Mouse (Mus musculus) common myeloid progenitor, adult 5-6 weeks (primary cell): ENCODE results near the gene Npcd. TPM values are rescaled to one million over a fixed set of nuclear protein-coding genes. Genes with fewer than 3 reads are reported as not detected.

Experiments
- ATAC-seq: replicated peaks from 2 replicates; pipeline ENCODE4 v1.8.0; 2016; ENCODE audit warnings: low read depth, mild to moderate bottlenecking, moderate TSS enrichment, inconsistent platforms; ENCODE audit not compliant: poor library complexity, severe bottlenecking
- total RNA-seq: library from RNA; stranded (forward); fragments of 200-1000, 187-1606 nt; gene quantifications from 2 replicates; pipeline ENCODE4 v1.2.3, GENCODE M21; 2017

Npcd gene
- total RNA-seq, 1 experiment from 2014 or later = not detected

DNA sequence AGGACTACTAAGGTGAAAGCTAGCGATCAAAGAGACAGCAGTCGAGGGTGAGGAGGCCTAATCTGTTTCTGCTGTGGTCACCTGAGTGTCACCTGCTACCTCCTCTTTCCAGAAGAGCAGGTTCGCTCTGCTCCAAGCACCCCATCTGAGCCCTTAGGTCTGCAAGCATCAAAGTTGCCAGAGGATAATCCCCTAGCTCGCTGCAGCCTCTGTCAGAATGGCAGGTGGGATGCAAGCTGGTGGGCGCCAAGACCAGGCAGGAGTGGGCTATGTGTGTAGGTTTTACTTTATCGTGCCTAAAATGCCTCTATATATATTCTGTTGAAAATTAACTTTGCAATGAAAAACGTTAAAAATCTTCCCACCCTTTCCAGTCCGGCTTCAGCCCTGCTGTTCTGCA, 28.8 kb downstream of the Npcd start:
- ATAC-seq = no peak

DNA sequence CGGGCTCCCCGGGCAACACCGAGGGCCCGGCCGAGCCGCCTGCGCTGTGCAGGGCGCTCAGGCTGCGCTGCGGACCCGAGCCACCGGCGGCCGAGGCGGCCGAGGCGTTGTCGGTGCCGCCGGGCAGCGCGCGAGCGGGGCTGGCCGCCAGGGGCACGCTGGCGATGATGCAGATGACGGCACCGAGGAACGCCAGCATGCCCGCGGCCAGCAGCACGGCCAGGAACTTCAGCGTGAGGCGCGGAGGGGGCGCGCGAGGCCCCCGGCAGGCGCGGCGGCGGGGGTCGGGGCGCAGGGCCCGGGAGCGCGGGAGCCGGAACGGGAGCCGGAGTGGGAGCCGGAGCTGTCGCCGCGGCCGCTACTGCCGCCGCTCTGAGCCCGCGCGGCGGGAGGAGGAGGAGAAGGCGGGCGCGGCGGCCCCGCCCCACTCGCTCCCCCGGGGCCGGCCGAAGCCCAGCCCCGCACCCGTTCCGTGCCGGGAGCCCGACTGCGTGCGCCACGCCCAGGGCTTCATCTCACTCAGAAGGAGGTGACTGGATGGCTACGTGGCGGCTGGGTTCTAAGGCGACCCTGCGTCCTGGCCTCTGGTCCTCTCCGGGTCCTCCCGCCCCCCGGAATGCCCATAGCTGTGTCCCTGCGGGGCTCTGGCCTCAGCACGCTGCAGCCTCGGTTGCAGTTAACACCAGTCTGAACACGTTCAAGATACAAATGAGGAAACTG, 29.5 kb downstream of the Npcd start, which contains the start of gene Nptxr:
Nptxr (minus strand) TSS at position 415 of the 720 bp plus-strand sequence.
- peak; percentile 23; the same call in 1 of the 2 replicates for ATAC-seq

DNA sequence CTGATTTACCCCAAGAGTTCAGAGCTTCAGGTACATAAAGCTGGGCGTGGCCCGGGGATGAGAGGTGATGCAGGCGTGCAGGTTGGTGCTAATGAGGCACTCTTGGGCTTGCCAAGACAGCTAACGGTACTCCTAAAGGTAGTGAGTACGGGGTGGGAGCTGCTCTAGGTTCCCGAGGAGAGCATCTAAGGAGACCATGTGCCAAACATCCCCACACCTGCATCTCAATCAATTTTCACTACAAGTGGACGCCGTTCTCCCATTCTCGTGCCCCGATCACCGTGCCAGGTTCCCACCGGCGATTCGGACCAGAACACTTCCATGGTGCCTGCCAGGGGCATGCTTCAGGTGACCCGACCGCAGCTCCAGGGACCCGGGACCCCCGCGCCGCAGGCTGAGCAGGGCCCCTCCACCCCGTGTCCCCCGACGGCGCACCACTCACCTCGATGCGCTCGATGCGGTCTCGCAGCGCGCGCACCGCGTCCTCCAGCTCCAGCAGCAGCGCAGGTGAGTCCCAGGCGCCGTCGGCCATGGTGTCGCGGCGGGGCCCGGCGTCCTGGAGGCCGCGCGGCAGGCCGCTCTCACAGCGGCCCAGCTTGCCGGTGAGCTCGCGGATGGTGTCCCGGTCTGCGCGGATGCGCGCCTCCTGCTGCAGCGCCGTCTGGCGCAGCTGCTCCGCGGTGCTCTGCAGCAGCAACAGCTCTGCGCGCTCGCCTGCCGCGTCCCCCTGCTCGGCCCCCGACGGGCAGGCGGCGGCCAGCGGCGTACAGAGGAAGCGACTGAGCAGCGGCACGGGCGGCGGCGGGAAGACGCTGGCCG, 30.3 kb downstream of the Npcd start:
- no peak for ATAC-seq

DNA sequence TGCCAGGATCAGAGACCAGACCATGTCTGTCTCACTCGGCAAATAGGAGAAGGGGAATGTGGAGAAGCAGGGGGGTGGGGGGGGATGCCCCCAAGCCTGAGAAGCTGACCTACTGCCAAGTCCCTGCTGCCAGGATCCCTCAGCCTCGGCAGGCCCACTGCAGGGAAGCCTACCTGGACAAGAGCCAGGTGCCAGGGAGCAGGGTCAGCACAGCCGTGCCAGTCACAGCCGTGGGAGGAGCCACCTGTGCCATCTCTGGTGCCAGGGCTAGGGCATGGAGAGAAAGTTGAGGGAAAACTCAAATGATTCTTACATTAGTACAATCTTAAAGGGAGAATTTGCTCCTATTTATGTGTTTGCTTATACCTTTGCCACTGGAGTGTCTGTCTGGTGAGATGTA, 31.7 kb downstream of the Npcd start:
- no peak for ATAC-seq

DNA sequence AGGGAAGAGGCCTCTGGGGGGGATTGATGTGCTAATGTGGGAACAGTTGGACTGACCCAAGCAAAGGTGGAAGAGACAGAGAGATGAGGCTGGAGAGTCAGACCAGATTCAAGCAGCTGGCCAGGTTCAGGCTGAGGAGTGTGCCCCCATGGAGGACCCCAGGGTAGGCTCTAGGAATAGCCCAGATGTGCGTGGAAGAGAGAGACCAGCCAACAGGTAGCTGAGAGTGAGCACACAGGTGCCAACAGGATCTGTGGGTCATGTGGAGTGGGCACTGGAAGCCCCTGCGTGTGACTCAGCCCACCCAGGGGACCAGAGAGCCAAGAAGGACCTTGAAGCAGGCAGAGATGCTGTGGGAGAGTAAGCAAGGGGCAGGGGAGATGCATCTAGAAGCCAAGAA, 32.4 kb downstream of the Npcd start:
- ATAC-seq = no peak

DNA sequence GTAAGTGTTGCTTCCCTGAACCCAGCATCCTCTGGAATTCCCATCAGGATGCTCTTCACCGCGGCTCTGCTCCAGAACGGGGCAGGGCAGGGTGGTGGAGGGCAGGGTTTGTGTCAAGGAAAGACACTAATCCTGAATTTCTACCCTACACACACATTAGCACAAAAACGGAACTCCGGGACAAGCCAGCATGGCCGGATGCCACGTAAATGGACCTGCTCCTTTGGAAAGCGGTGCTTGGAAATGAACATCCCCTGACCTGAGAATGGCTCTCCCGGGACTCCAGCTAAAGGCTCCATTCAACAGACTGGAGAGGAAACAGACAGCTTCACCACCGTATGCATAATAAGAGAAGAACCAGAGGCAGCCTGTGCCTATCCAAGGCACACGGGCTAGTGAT, 33.3 kb downstream of the Npcd start:
- ATAC-seq = no peak

DNA sequence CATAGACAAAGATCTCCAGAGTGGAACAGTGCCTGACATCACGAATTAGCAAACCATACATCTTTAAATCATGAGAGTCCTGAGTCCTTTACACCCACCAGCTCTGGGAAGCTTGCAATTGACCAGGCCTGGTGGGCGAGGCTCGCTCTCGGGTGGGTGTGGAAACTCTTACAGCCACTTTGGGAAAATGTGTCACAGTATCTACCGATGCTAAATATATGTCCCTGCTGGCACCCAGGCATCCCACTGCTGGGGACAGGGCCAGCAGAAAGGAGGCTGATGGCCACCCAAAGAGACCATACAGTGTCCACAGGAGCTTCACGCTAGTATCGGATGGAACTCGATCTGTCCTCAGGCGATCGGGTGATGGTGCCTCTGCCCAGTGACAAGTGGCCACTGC, 35.4 kb downstream of the Npcd start:
- ATAC-seq = no peak

DNA sequence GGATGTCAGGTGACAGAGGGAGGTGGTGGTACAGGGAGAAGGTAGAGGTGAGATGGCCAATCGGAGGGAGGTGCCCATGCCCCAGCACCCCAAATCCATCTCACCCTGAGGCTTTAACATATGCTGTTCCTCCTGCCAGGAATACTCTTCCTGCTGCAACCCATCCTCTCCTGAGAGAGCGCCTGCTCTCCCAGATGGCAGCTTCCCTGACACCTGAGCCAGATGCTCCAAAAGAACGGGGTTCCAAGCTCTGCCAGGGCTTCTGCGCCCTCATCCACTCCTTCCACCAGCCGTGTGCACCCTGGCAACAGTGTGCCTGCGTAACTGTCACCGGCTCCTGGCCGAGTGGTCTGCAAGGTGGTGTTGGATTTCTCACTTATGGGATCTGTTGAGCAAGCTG, 36.4 kb downstream of the Npcd start:
- no peak for ATAC-seq

DNA sequence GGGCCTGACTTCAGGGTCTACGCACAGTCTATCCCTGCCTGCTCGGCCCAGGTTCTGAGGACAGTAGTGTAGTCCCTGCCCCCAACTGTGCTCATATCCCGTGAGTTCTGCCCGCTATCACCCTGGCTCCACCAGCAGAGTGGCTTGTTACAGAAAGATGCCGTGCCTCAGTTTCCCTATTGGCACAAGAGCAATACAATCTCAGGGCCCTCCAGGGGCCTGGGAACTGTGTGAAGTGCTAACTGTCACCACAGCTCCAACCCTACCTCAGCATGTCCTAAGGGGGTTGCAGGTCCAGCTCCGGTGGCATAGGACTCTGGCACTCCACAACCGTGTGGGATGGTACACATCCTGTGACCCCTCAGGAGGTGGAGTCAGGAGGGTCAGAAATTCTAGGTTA, 36.9 kb downstream of the Npcd start:
- no peak for ATAC-seq

DNA sequence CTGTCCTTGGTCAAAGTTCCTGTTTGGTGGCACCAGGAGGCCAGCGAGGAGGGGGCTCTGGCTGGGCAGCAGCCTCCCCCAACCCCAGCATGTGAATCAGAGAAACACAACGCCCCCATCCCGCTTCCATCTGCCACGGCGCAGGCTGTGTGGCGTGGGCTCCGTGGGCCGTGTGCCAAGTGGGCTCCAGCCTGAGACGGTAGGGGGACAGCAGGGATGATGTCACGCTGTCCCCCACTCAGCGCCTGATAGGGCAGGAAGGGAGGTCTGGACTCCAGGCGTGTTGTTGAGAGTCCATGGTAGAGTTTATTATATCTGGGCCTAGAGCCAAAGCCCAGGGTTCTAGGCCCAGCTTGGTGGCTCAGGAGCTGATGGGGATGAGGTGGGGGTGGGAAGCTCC, 37.8 kb downstream of the Npcd start:
- ATAC-seq = no peak

DNA sequence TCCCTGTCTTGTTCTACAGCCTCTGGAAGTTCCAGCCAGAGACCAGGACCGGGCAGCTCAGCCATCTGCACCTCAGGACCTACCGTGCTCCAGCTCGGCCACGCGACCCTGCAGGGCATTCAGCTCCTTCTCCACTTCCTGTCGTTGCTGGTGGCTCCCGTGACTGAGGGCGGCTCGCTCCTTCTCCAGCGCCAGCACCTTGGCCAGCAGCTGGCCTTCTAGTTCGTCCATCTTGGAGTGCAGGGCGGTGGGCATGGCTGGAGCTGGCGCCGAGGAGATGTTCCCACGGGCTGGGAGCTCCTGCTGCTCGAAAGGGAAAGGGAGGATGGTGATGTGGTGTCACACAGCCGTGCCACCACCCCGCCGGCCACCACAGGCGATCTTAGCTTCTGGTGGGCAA, 39.9 kb downstream of the Npcd start:
- ATAC-seq = 0 out of 2 replicates have a peak, but pooled peaks have one; percentile 31

DNA sequence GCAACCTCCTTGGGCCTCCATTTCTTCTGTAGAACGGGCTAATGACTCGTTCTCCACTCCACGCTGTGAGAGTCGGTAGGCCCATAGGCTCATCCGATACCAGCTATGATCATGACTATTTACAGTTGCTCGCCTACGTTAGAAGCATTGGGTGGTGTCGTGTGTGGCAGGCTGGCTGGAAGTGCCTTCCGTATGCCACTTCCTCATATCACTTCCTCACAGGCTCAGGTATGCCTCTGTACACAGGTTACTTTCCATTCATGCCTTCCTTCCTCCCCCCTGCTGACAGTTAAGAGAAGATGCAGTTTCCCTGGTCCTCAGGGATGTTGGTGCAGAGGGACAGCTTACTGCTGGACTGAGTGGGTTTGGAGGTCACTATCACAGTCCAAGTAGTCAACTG, 41.0 kb downstream of the Npcd start:
- ATAC-seq = no peak

DNA sequence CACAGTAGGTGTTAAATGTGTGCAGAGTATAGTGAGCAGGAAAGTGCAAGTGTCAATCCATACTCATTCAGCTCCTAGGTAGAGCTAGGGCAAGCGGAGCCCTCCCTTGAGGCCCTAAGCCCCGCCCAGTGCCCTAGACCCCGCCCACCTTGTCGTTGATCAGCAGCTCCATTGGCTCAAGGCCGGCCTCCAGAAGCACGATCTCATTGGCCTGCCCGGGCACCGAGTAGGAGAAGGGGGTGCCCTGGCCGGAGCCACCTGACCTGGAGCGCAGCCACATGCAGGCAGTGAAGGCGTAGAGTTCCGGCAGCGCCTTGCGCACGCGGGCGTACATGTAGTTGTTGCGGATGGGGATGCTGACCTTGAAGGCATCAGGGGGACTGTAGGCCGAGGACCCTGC, 41.6 kb downstream of the Npcd start:
- no peak for ATAC-seq

DNA sequence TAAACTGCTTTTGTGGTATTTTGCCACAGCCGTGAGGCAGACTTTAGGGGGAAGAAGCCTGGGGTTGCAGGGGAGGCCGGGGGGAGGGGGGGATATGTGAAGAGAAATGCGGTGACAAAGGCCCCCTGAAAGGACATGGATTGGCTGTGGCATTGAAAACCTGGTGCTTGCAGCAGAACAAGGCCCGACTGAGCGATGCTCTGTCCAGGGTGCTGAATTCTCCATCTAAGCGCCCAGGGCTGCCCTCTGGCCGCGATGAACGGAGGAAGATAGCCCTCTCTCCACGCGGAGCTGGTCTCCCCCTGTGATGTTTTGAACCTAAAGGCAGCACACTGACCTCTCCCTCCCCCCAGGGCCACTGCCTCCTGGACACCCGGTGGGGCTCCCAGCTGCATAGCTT, 42.5 kb downstream of the Npcd start:
- ATAC-seq = peak; percentile 73

DNA sequence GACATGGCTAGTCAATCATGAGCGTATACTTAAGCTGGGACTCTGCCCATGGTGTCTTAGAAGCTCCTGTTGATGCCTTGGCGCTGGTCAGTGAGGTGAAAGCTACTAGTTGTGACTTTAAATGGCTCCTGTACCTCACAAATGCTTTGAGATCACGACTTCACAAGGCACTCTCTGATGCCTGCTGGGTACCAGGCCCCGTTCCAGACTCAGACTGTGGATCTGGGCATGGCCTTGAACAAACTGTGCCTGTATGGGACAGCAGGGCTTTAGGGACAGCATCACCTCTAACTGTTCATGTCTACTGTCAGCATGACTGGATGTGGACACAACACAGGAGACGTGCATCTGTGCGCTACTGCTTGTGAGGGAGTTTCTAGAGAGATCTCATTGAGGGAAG, 43.1 kb downstream of the Npcd start:
- no peak for ATAC-seq

DNA sequence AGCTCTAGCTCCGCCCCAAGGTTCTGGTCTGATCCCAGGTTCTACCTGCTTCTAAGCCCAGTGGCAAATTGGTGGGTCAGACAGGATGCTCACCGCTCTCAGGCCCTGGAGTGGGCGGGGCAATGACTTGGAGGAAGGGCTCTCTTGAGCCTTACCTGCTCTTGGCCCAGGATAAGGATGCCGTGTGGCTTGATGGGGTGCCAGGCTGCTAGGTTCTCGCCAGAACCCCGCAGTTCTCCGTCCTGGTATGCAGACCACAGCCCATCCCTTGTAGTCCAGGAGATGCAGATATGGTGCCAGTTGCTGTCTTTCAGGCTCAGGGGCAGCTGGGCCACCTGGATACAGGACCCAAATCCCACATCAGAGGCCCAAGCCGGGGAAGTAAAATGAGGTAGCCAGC, 43.9 kb downstream of the Npcd start:
- no peak for ATAC-seq

DNA sequence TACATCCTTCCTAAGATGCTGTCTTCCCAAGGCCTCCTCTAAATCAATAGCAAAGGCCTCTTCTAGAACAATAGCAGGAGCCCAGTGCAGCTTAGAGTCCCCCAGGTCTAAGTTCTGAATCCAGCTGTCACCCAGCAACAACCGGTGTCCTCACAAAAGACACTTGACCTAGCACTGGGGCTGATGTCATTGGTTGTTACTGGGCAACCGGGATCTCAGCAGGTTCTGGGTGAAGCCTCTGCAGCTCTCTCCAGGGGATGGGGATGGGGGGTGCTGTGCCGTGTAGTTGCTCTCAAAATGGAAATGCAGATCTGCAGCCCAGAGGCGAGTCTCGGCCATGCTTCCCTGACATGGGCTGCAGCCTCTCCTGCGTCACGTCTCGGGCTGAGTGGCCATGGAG, 46.2 kb downstream of the Npcd start:
- ATAC-seq = no peak

DNA sequence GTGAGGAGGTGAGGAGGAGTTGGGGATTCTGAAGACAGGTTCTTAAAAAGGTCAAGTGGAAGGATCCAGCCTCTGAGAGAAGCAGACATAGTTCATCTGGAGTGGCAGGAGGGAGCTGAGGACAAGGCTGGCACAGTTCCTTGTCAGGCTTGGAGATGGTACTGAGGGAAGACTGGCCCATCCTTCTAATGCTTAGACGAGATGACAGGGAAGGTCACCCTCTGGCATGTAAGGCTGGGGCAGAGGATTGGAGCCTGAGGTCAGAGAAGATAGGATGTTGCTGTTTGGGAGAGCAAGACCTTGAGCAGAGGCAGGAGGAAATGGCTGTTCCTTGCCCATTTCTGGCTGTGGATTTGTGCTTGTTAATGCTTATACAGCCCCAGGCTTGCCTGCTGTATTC, 49.0 kb downstream of the Npcd start:
- no peak for ATAC-seq

DNA sequence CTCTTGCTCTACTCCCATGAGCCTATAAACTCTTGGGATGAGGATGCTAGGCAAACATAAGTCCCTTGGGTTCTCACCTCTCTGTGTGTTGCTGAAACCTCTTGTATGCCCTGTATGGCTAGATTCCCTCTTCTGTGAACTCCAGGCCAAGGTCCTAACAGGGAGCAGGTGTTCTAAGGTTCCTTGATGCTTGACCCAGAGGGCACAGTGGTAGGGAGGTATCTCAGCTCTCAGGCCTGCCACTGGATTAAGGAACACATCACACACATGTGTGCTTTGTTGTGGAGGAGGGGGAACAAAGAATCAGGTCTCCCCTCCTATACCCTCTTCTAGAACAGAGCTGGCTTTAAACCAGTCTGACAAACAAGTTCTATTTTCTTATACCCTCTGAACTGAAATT, 56.3 kb downstream of the Npcd start, which contains the start of gene Dnal4:
Dnal4 (minus strand) TSS at position 101 of the 400 bp plus-strand sequence.
- ATAC-seq = no peak

DNA sequence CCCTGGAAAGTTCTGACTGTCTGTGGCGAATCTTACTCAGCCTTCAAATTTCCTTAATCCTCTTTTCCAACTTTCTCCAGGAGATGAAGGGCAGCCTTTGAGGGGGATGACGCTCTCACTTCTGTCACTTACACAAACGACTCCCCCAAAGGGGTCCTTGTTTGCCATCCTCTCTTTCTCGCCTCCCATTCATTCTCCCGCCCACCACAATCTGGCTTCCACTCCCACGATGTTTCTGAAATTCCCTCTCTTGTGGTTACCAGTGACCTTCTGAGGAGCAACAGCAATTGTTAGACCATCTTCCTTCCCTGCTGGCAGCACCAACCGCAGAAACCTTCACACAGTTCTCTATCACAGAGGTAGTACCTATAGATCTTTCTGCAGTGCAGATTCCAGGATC, 58.4 kb downstream of the Npcd start:
- no peak for ATAC-seq
